Mouse (Mus musculus): ENCODE measurements around the gene Camta1. TPM values are rescaled to one million over a fixed set of nuclear protein-coding genes. Genes with fewer than 3 reads are reported as not detected.

The Camta1 gene
- polyA plus RNA-seq, 1 experiment from 2014 or later = 206 TPM

GRCm38 (mm10) chr4:151105886-151106285 is 755.8 kb downstream of the Camta1 start:
- Histone ChIP-seq H3K9me3 (ENCODE audit: control insufficient read depth, low read length) (no peaks in the 10 kb centered on the region), H3K4me1 (ENCODE audit: control insufficient read depth, insufficient read depth, low read length) (peaks cover 43% of the 10 kb centered on the region), H3K27ac (ENCODE audit: low read depth, low read length) (no peak overlapping the region), H3K27me3 (ENCODE audit: control insufficient read depth, insufficient read depth, low read length) (no peaks in the 10 kb centered on the region), H3K9ac (replicated peaks; ENCODE audit: low read depth, low read length) (no peak overlapping the region; the same call in 1 of the 2 replicates), H3K4me3 (ENCODE audit: low read depth, low read length) (peak overlapping the region; percentile 77), H3K36me3 (ENCODE audit: control insufficient read depth, insufficient read depth, low read length) (no peaks in the 10 kb centered on the region), H3K4me2 (ENCODE audit: low read depth, low read length) (peak overlapping the region; percentile 61)
- WGBS = 64% methylated on average over 6 of the region's 6 CpGs
- ATAC-seq (ENCODE audit: low read depth) = no peak

GRCm38 (mm10) chr4:151104147-151104546 is 757.5 kb downstream of the Camta1 start:
- 82% methylated on average over 10 of the region's 10 CpGs for WGBS
- H3K36me3 ChIP-seq (ENCODE audit: control insufficient read depth, insufficient read depth, low read length) = no peaks in the 10 kb centered on the region
- H3K9me3 ChIP-seq (ENCODE audit: control insufficient read depth, low read length) = no peaks in the 10 kb centered on the region
- H3K4me1 ChIP-seq (ENCODE audit: control insufficient read depth, insufficient read depth, low read length) = peaks cover 45% of the 10 kb centered on the region
- no peak overlapping the region for H3K27ac ChIP-seq (ENCODE audit: low read depth, low read length)
- no peaks in the 10 kb centered on the region for H3K27me3 ChIP-seq (ENCODE audit: control insufficient read depth, insufficient read depth, low read length)
- ATAC-seq (ENCODE audit: low read depth) = no peak
- H3K4me3 ChIP-seq (ENCODE audit: low read depth, low read length) = no peak overlapping the region
- H3K9ac ChIP-seq (replicated peaks; ENCODE audit: low read depth, low read length) = no peak overlapping the region
- H3K4me2 ChIP-seq (ENCODE audit: low read depth, low read length) = peak overlapping the region; percentile 16; the same call in 1 of the 2 replicates

- Histone ChIP-seq H3K9ac (replicated peaks; ENCODE audit: low read depth, low read length) (no peak overlapping the region), H3K27ac (ENCODE audit: low read depth, low read length) (no peak overlapping the region), H3K4me2 (ENCODE audit: low read depth, low read length) (no peak overlapping the region), H3K9me3 (ENCODE audit: control insufficient read depth, low read length) (no peaks in the 10 kb centered on the region), H3K4me1 (ENCODE audit: control insufficient read depth, insufficient read depth, low read length) (peaks cover 43% of the 10 kb centered on the region), H3K36me3 (ENCODE audit: control insufficient read depth, insufficient read depth, low read length) (no peaks in the 10 kb centered on the region), H3K4me3 (ENCODE audit: low read depth, low read length) (no peak overlapping the region), H3K27me3 (ENCODE audit: control insufficient read depth, insufficient read depth, low read length) (no peaks in the 10 kb centered on the region)
- WGBS = 83% methylated on average over 11 of the region's 11 CpGs
- no peak for ATAC-seq (ENCODE audit: low read depth)
Measured at GRCm38 (mm10) chr4:151103646-151104045, 758.0 kb downstream of the Camta1 start.

DNA sequence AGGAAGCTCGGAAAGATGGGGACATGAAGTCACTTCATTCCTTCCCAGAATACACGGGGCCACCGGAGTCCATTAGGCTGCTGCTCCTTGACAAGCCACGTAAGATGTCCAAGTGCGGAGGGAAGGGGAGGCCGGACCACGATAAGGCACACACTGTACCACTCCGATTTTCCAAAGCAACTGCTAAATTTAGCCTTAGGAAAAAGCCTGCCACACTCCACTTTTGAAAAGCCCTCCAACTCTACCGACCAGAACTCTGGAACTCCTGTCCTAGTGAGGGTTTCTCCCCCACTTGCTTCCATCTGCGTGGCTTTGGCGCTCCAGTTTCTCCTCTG is 764.6 kb downstream of the Camta1 start:
- Histone ChIP-seq H3K9ac (replicated peaks; ENCODE audit: low read depth, low read length) (no peak overlapping the region), H3K36me3 (ENCODE audit: control insufficient read depth, insufficient read depth, low read length) (0 out of 2 replicates have a peak, but pooled peaks cover 3% of the 10 kb centered on the region), H3K4me2 (ENCODE audit: low read depth, low read length) (no peak overlapping the region), H3K4me3 (ENCODE audit: low read depth, low read length) (no peak overlapping the region), H3K4me1 (ENCODE audit: control insufficient read depth, insufficient read depth, low read length) (peaks cover 8% of the 10 kb centered on the region), H3K27me3 (ENCODE audit: control insufficient read depth, insufficient read depth, low read length) (no peaks in the 10 kb centered on the region), H3K9me3 (ENCODE audit: control insufficient read depth, low read length) (no peaks in the 10 kb centered on the region), H3K27ac (ENCODE audit: low read depth, low read length) (no peak overlapping the region)
- 87% methylated on average over 11 of the region's 11 CpGs for WGBS
- no peak for ATAC-seq (ENCODE audit: low read depth)

GRCm38 (mm10) chr4:151096334-151097103 is 765.2 kb downstream of the Camta1 start:
- WGBS = 84% methylated on average over 18 of the region's 18 CpGs
- H3K4me3 ChIP-seq (ENCODE audit: low read depth, low read length) = no peak overlapping the region
- H3K4me1 ChIP-seq (ENCODE audit: control insufficient read depth, insufficient read depth, low read length) = peaks cover 7% of the 10 kb centered on the region

GRCm38 (mm10) chr4:151095207-151095606 is 766.5 kb downstream of the Camta1 start:
- 46% methylated on average over 2 of the region's 2 CpGs for WGBS
- no peaks in the 10 kb centered on the region for H3K9me3 ChIP-seq (ENCODE audit: control insufficient read depth, low read length)
- 0 out of 2 replicates have a peak, but pooled peaks cover 3% of the 10 kb centered on the region for H3K36me3 ChIP-seq (ENCODE audit: control insufficient read depth, insufficient read depth, low read length)
- no peak overlapping the region for H3K4me2 ChIP-seq (ENCODE audit: low read depth, low read length)
- ATAC-seq (ENCODE audit: low read depth) = no peak
- peaks cover 5% of the 10 kb centered on the region for H3K4me1 ChIP-seq (ENCODE audit: control insufficient read depth, insufficient read depth, low read length)
- H3K9ac ChIP-seq (replicated peaks; ENCODE audit: low read depth, low read length) = no peak overlapping the region
- H3K27ac ChIP-seq (ENCODE audit: low read depth, low read length) = no peak overlapping the region
- H3K27me3 ChIP-seq (ENCODE audit: control insufficient read depth, insufficient read depth, low read length) = no peaks in the 10 kb centered on the region
- no peak overlapping the region for H3K4me3 ChIP-seq (ENCODE audit: low read depth, low read length)

More at GRCm38 (mm10) chr4:151096334-151097103, 765.2 kb downstream of the Camta1 start:
- Histone ChIP-seq H3K27me3 (ENCODE audit: control insufficient read depth, insufficient read depth, low read length) (no peaks in the 10 kb centered on the region), H3K9ac (replicated peaks; ENCODE audit: low read depth, low read length) (no peak overlapping the region), H3K27ac (ENCODE audit: low read depth, low read length) (no peak overlapping the region), H3K9me3 (ENCODE audit: control insufficient read depth, low read length) (no peaks in the 10 kb centered on the region), H3K36me3 (ENCODE audit: control insufficient read depth, insufficient read depth, low read length) (0 out of 2 replicates have a peak, but pooled peaks cover 3% of the 10 kb centered on the region), H3K4me2 (ENCODE audit: low read depth, low read length) (no peak overlapping the region)
- ATAC-seq (ENCODE audit: low read depth) = no peak

DNA sequence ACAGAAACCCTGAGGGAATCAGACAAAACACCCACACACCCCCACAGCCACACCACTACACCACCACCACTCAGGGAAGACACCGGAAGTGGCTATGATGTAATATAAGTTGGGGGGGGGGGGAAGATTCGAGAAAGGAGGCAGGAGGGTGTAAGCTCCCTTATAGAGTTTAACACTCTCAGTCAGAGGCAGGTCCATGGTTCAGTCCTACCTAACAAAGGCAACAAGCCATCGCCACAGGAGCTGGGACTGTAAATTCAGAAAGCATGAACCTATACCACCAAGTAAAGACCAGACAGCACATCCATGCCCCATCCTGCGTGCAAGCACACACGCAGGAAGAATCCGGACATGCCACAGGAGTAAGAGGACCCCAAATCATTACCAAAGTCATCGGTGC is 772.4 kb downstream of the Camta1 start, which contains the start of gene Gm13090:
Gene Gm13090 (plus strand): TSS at position 301 of the 400 bp plus-strand sequence.
- WGBS = 93% methylated on average over 7 of the region's 7 CpGs
- Histone ChIP-seq H3K27me3 (ENCODE audit: control insufficient read depth, insufficient read depth, low read length) (no peaks in the 10 kb centered on the region), H3K27ac (ENCODE audit: low read depth, low read length) (no peak within 1 kb of the TSS), H3K4me2 (ENCODE audit: low read depth, low read length) (no peak within 1 kb of the TSS), H3K9ac (replicated peaks; ENCODE audit: low read depth, low read length) (no peak within 1 kb of the TSS), H3K4me3 (ENCODE audit: low read depth, low read length) (no peak within 1 kb of the TSS), H3K4me1 (ENCODE audit: control insufficient read depth, insufficient read depth, low read length) (no peaks in the 10 kb centered on the region), H3K36me3 (ENCODE audit: control insufficient read depth, insufficient read depth, low read length) (peaks cover 19% of the 10 kb centered on the region), H3K9me3 (ENCODE audit: control insufficient read depth, low read length) (no peaks in the 10 kb centered on the region)
- ATAC-seq (ENCODE audit: low read depth) = no peak

- no peak overlapping the region for H3K27ac ChIP-seq (ENCODE audit: low read depth, low read length)
- no peaks in the 10 kb centered on the region for H3K4me1 ChIP-seq (ENCODE audit: control insufficient read depth, insufficient read depth, low read length)
- H3K4me2 ChIP-seq (ENCODE audit: low read depth, low read length) = no peak overlapping the region
- no peak overlapping the region for H3K9ac ChIP-seq (replicated peaks; ENCODE audit: low read depth, low read length)
- no peak for ATAC-seq (ENCODE audit: low read depth)
- peaks cover 23% of the 10 kb centered on the region for H3K36me3 ChIP-seq (ENCODE audit: control insufficient read depth, insufficient read depth, low read length)
- no peak overlapping the region for H3K4me3 ChIP-seq (ENCODE audit: low read depth, low read length)
- 95% methylated on average over 14 of the region's 14 CpGs for WGBS
- no peaks in the 10 kb centered on the region for H3K27me3 ChIP-seq (ENCODE audit: control insufficient read depth, insufficient read depth, low read length)
- no peaks in the 10 kb centered on the region for H3K9me3 ChIP-seq (ENCODE audit: control insufficient read depth, low read length)
Measured at GRCm38 (mm10) chr4:151088819-151089218, 772.9 kb downstream of the Camta1 start.

DNA sequence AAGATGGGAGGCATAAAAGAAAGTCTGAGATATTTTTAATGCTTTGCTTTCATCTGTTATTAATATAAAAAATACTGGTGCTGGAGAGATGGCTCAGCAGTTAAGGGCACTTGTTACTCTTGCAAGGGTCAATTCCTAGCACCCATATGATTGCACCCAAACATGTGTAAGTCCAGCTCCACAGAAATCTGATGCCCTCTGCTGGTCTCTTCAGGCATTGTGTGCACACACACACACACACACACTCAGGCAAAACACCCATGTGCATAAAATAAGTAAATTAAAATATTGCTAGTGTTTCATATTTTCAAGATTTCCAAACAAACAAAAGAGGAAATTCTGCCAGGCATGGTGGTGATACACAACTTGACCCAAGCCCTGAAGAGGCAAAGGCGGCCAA is 774.3 kb downstream of the Camta1 start:
- Histone ChIP-seq H3K36me3 (ENCODE audit: control insufficient read depth, insufficient read depth, low read length) (peaks cover 38% of the 10 kb centered on the region), H3K9me3 (ENCODE audit: control insufficient read depth, low read length) (no peaks in the 10 kb centered on the region), H3K4me1 (ENCODE audit: control insufficient read depth, insufficient read depth, low read length) (no peaks in the 10 kb centered on the region), H3K9ac (replicated peaks; ENCODE audit: low read depth, low read length) (no peak overlapping the region), H3K4me3 (ENCODE audit: low read depth, low read length) (no peak overlapping the region), H3K4me2 (ENCODE audit: low read depth, low read length) (no peak overlapping the region), H3K27ac (ENCODE audit: low read depth, low read length) (no peak overlapping the region), H3K27me3 (ENCODE audit: control insufficient read depth, insufficient read depth, low read length) (no peaks in the 10 kb centered on the region)
- 97% methylated on average over 1 of the region's 1 CpGs for WGBS
- no peak for ATAC-seq (ENCODE audit: low read depth)
